Mouse (Mus musculus) heart, adult 2 months (tissue): ENCODE data around the gene Dnajc13.

ENCODE experiments used
- CTCF ChIP-seq: fragments of 200-600 bp; IDR thresholded peaks from 2 replicates; pipeline ENCODE4 v1.8.1; 2022; ENCODE audit warnings: antibody characterized with exemption, mild to moderate bottlenecking, moderate library complexity
- POLR2A ChIP-seq: fragments of 200-500 bp; IDR thresholded peaks from 2 replicates; pipeline ENCODE4 v1.6.1; 2011; ENCODE audit warnings: mild to moderate bottlenecking, low read depth, low read length, control low read depth; ENCODE audit not compliant: insufficient read depth

DNA sequence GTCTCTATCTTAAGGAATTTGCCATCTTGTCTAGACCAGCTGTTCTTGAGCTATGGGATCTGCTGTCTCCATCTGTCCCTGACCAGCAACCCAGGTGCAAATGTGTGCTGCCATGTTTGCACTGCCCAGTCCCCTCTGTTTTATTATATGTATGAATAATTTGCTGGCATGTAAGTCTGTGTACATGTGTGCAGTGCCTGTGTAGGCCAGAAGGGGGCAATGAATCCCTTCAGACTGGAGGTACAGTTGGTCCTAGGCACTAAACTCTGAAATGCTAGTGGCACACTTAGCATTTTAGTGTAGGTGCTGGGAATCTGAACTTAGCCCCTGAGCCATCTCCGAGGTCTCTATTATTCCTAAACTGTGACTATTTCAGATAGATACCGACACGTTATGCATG lies 58.9 kb downstream of the Dnajc13 start:
- TF ChIP-seq POLR2A (no peak), CTCF (peak; percentile 77)
